Comparison of ENCODE assay signal across 19 mouse cellular contexts in genomic region chr5:49641206-49641830, GRCm38 (mm10).
DNase-seq lines count a peak whose midpoint lies in the region; ATAC-seq and TF ChIP-seq lines count a peak whose summit lies in the region.
"Had no signal": no experiment of that assay in that cellular context is flagged by ENCODE, and none has a peak within 500 bp of the region (broad histone marks: within the 10 kb centered on the region; RNA-seq: fewer than 3 reads in every experiment).

No protein-coding gene starts in this region.

- DNase-seq in forebrain, embryonic 14.5 days (ENCODE audit: low spot score) = no peak
- no peak for DNase-seq in lung, postnatal 14 days
- DNase-seq in midbrain, embryonic 10.5 days (ENCODE audit: low spot score) = peak; percentile 37
- peak; percentile 63 for DNase-seq in midbrain, postnatal 0 days (ENCODE audit: low spot score)
- no peak for DNase-seq in limb, embryonic 10.5 days (ENCODE audit: low spot score)
- DNase-seq in spleen, adult 12 weeks (ENCODE audit: low spot score) = no peak
- DNase-seq: adrenal gland, postnatal 36 days; gastrocnemius, postnatal 36 days; heart, postnatal 14 days; kidney, postnatal 4 days; lung, postnatal 10 days; right cerebral cortex, postnatal 14 days; thymus, postnatal 25 days had no signal

- H3K4me2 ChIP-seq in forebrain, embryonic 12.5 days = no peak overlapping the region
- no peak overlapping the region for H3K4me2 ChIP-seq in forebrain, embryonic 14.5 days (ENCODE audit: low read length)
- H3K4me2 ChIP-seq in lung, embryonic 15.5 days = no peak overlapping the region
- H3K4me2 ChIP-seq in midbrain, postnatal 0 days (ENCODE audit: low read depth, low read length, poor library complexity, severe bottlenecking) = peak overlapping the region; percentile 18; the same call in 1 of the 2 replicates
- H3K4me2 ChIP-seq: heart, embryonic 11.5 days had no signal

- H3K4me1 ChIP-seq in forebrain, embryonic 12.5 days = no peaks in the 10 kb centered on the region
- no peaks in the 10 kb centered on the region for H3K4me1 ChIP-seq in forebrain, embryonic 14.5 days (ENCODE audit: control insufficient read depth, insufficient read depth, low read length)
- H3K4me1 ChIP-seq in lung, embryonic 15.5 days = no peaks in the 10 kb centered on the region
- no peaks in the 10 kb centered on the region; the same call in 1 of the 2 replicates for H3K4me1 ChIP-seq in midbrain, embryonic 10.5 days
- no peaks in the 10 kb centered on the region for H3K4me1 ChIP-seq in midbrain, postnatal 0 days (ENCODE audit: insufficient read depth, low read length)
- H3K4me1 ChIP-seq in limb, embryonic 10.5 days = no peaks in the 10 kb centered on the region

- H3K4me3 ChIP-seq in forebrain, embryonic 12.5 days (replicated peaks) = no peak overlapping the region
- H3K4me3 ChIP-seq in forebrain, embryonic 14.5 days (ENCODE audit: low read depth, low read length) = no peak overlapping the region
- H3K4me3 ChIP-seq in lung, embryonic 15.5 days = no peak overlapping the region
- no peak overlapping the region for H3K4me3 ChIP-seq in midbrain, embryonic 10.5 days
- H3K4me3 ChIP-seq in midbrain, postnatal 0 days (ENCODE audit: low read depth, low read length) = no peak overlapping the region
- H3K4me3 ChIP-seq in limb, embryonic 10.5 days = no peak overlapping the region
- H3K4me3 ChIP-seq: erythroblast, embryonic 14.5 days had no signal

- H3K27ac ChIP-seq in forebrain, embryonic 12.5 days = no peak overlapping the region
- H3K27ac ChIP-seq in forebrain, embryonic 14.5 days (ENCODE audit: low read depth, low read length) = no peak overlapping the region
- H3K27ac ChIP-seq in lung, embryonic 15.5 days = no peak overlapping the region
- no peak overlapping the region; the same call in 1 of the 2 replicates for H3K27ac ChIP-seq in midbrain, embryonic 10.5 days (replicated peaks)
- no peak overlapping the region for H3K27ac ChIP-seq in midbrain, postnatal 0 days (ENCODE audit: low read depth, low read length)
- no peak overlapping the region for H3K27ac ChIP-seq in limb, embryonic 10.5 days

- H3K36me3 ChIP-seq in forebrain, embryonic 12.5 days (replicated peaks) = no peaks in the 10 kb centered on the region
- no peaks in the 10 kb centered on the region for H3K36me3 ChIP-seq in forebrain, embryonic 14.5 days (ENCODE audit: control insufficient read depth, insufficient read depth, low read length)
- H3K36me3 ChIP-seq in lung, embryonic 15.5 days = no peaks in the 10 kb centered on the region
- H3K36me3 ChIP-seq in midbrain, embryonic 10.5 days = no peaks in the 10 kb centered on the region
- no peaks in the 10 kb centered on the region for H3K36me3 ChIP-seq in midbrain, postnatal 0 days (ENCODE audit: insufficient read depth, low read length)
- H3K36me3 ChIP-seq in limb, embryonic 10.5 days = no peaks in the 10 kb centered on the region

- no peak for TF ChIP-seq CTCF in midbrain, postnatal 0 days (IDR thresholded peaks at IDR 0.05)

- peak; percentile 27; the same call in 1 of the 2 replicates for ATAC-seq in forebrain, embryonic 12.5 days (ENCODE audit: low FRiP score)
- no peak; the same call in 1 of the 2 replicates for ATAC-seq in forebrain, embryonic 14.5 days
- ATAC-seq in lung, embryonic 15.5 days (ENCODE audit: borderline replicate concordance, extremely low read depth, low FRiP score, low TSS enrichment) = peak; percentile 55; the same call in 1 of the 2 replicates
- peak; percentile 49; the same call in 1 of the 2 replicates for ATAC-seq in midbrain, postnatal 0 days (ENCODE audit: low FRiP score)
- ATAC-seq: activated CD4-positive, CD25-positive, alpha-beta regulatory T cell, adult 4 months; Patski had no signal

- H3K27me3 ChIP-seq in forebrain, embryonic 12.5 days = no peaks in the 10 kb centered on the region
- no peaks in the 10 kb centered on the region for H3K27me3 ChIP-seq in forebrain, embryonic 14.5 days (replicated peaks; ENCODE audit: control insufficient read depth, insufficient read depth, low read length)
- no peaks in the 10 kb centered on the region for H3K27me3 ChIP-seq in lung, embryonic 15.5 days
- no peaks in the 10 kb centered on the region for H3K27me3 ChIP-seq in midbrain, embryonic 10.5 days (ENCODE audit: low read depth, poor library complexity, severe bottlenecking)
- H3K27me3 ChIP-seq in midbrain, postnatal 0 days (ENCODE audit: insufficient read depth, low read length) = no peaks in the 10 kb centered on the region
- no peaks in the 10 kb centered on the region for H3K27me3 ChIP-seq in limb, embryonic 10.5 days (ENCODE audit: low read depth, poor library complexity, severe bottlenecking)
- H3K27me3 ChIP-seq: Patski had no signal

- no peak overlapping the region for H3K9ac ChIP-seq in forebrain, embryonic 12.5 days
- H3K9ac ChIP-seq in forebrain, embryonic 14.5 days (ENCODE audit: low read length) = no peak overlapping the region
- no peak overlapping the region for H3K9ac ChIP-seq in lung, embryonic 15.5 days
- H3K9ac ChIP-seq in midbrain, postnatal 0 days (replicated peaks; ENCODE audit: low read length, poor library complexity, severe bottlenecking) = no peak overlapping the region

- H3K9me3 ChIP-seq in forebrain, embryonic 12.5 days = no peaks in the 10 kb centered on the region
- no peaks in the 10 kb centered on the region for H3K9me3 ChIP-seq in forebrain, embryonic 14.5 days (replicated peaks; ENCODE audit: control insufficient read depth, low read length)
- no peaks in the 10 kb centered on the region for H3K9me3 ChIP-seq in lung, embryonic 15.5 days
- no peaks in the 10 kb centered on the region for H3K9me3 ChIP-seq in midbrain, embryonic 10.5 days (replicated peaks)
- H3K9me3 ChIP-seq in midbrain, postnatal 0 days (ENCODE audit: low read length) = no peaks in the 10 kb centered on the region
- H3K9me3 ChIP-seq in limb, embryonic 10.5 days (replicated peaks) = no peaks in the 10 kb centered on the region

- WGBS in forebrain, embryonic 12.5 days = 75% methylated on average over 12 of the region's 12 CpGs
- WGBS in forebrain, embryonic 14.5 days = 65% methylated on average over 12 of the region's 12 CpGs
- 63% methylated on average over 12 of the region's 12 CpGs for WGBS in lung, embryonic 15.5 days
- 65% methylated on average over 12 of the region's 12 CpGs for WGBS in midbrain, embryonic 10.5 days
- 24% methylated on average over 12 of the region's 12 CpGs for WGBS in midbrain, postnatal 0 days
- WGBS in limb, embryonic 10.5 days = 91% methylated on average over 12 of the region's 12 CpGs

Comparison
In these comparisons a context has a peak if more than half of its experiments do, and no peak if none do; other contexts are left out.
1. DNase-seq: peak in midbrain, embryonic 10.5 days (single experiment) and midbrain, postnatal 0 days (single experiment); none in forebrain, embryonic 14.5 days (single experiment), lung, postnatal 14 days (single experiment), limb, embryonic 10.5 days (single experiment) and spleen, adult 12 weeks (single experiment).